Mouse (Mus musculus) limb, embryonic 14.5 days (tissue): ENCODE measurements around the gene Ddx52. TPM values are rescaled to one million over a fixed set of nuclear protein-coding genes. Genes with fewer than 3 reads are reported as not detected.

Experiments
- ATAC-seq: fragments of 200-750 bp; cut with Nextera tagmentation; 2 replicates; pipeline ENCODE4 v1.8.0; 2017; ENCODE audit warnings: low read depth, moderate number of reproducible peaks, moderate TSS enrichment; ENCODE audit not compliant: low FRiP score
- DNase-seq: peaks from one replicate; pipeline ENCODE4 v3.0.0-alpha.2; 2015; ENCODE audit warnings: low spot score
- H3K27ac ChIP-seq: fragments of 300-500 bp; sonication (generic); replicated peaks from 2 replicates; pipeline ENCODE4 v1.5.1; 2014; ENCODE audit warnings: low read depth, mild to moderate bottlenecking, low read length, moderate library complexity, mixed read lengths
- H3K27me3 ChIP-seq: fragments of 300-500 bp; sonication (generic); 2 replicates; pipeline ENCODE4 v1.6.1; 2014; ENCODE audit warnings: low read length, mixed read lengths; ENCODE audit not compliant: control insufficient read depth, insufficient read depth
- H3K36me3 ChIP-seq: fragments of 300-500 bp; sonication (generic); 2 replicates; pipeline ENCODE4 v1.6.1; 2014; ENCODE audit warnings: mild to moderate bottlenecking, low read length, moderate library complexity, mixed read lengths; ENCODE audit not compliant: control insufficient read depth, insufficient read depth
- H3K4me1 ChIP-seq: fragments of 300-500 bp; sonication (generic); 2 replicates; pipeline ENCODE4 v1.6.1; 2014; ENCODE audit warnings: antibody characterized with exemption, low read length, mixed read lengths; ENCODE audit not compliant: control insufficient read depth, insufficient read depth
- H3K4me2 ChIP-seq: fragments of 300-500 bp; sonication (generic); replicated peaks from 2 replicates; pipeline ENCODE4 v1.6.1; 2014; ENCODE audit warnings: low read depth, mild to moderate bottlenecking, low read length, moderate library complexity; ENCODE audit not compliant: severe bottlenecking
- H3K4me3 ChIP-seq: fragments of 300-500 bp; sonication (generic); replicated peaks from 2 replicates; pipeline ENCODE4 v1.5.1; 2014; ENCODE audit warnings: low read length
- H3K9ac ChIP-seq: fragments of 300-500 bp; sonication (generic); 2 replicates; pipeline ENCODE4 v1.6.1; 2014; ENCODE audit warnings: mild to moderate bottlenecking, low read depth, low read length, moderate library complexity; ENCODE audit not compliant: severe bottlenecking
- H3K9me3 ChIP-seq: fragments of 300-500 bp; sonication (generic); 2 replicates; pipeline ENCODE4 v1.6.1; 2016; ENCODE audit warnings: low read length; ENCODE audit not compliant: control insufficient read depth
- POLR2A ChIP-seq: fragments of 200-500 bp; IDR thresholded peaks from 2 replicates; pipeline ENCODE4 v1.8.0; 2012; ENCODE audit warnings: inconsistent platforms, mild to moderate bottlenecking, moderate library complexity, borderline replicate concordance; ENCODE audit not compliant: insufficient read depth, insufficient read length; ENCODE audit errors: extremely low read depth
- WGBS: fragments of 180-500 bp; shearing (Covaris S2); extraction: QIAGEN DNeasy Blood & Tissue Kit; methylation state at CpG from one replicate; pipeline ENCODE4 v1.1.7; 2014; 5-methylcytosine and 5-hydroxymethylcytosine counted together
- polyA plus RNA-seq, 2 experiments: library from polyadenylated mRNA; depleted of rRNA in 1 of 2; stranded (reverse) in 1 of 2; unstranded in 1 of 2; fragments of >200 nt; fragmentation: Nextera tagmentation in 1 of 2; extraction: Ambion mirVana in 1 of 2; gene quantifications; 2 replicates each; pipeline versions ENCODE4 v1.2.1 to v1.2.3; 2012 to 2014

Gene Ddx52
- polyA plus RNA-seq, 2 experiments = 22.8 to 34.2 TPM

- H3K9me3 ChIP-seq = no peaks in the 10 kb centered on the region
- H3K4me3 ChIP-seq = no peak overlapping the region
- DNase-seq (no peak), ATAC-seq (no peak)
- peaks cover 32% of the 10 kb centered on the region for H3K36me3 ChIP-seq
- H3K27me3 ChIP-seq = no peaks in the 10 kb centered on the region
- WGBS = 74% methylated on average over 7 of the region's 7 CpGs
- no peak overlapping the region for H3K9ac ChIP-seq
- TF ChIP-seq POLR2A = no peak
- no peaks in the 10 kb centered on the region for H3K4me1 ChIP-seq
- no peak overlapping the region for H3K4me2 ChIP-seq
- H3K27ac ChIP-seq = no peak overlapping the region
These were observed 32.9 kb downstream of the Ddx52 start for GRCm38 (mm10) chr11:83974561-83975346.

GRCm38 (mm10) chr11:83975488-83975887, 33.6 kb downstream of the Ddx52 start:
- no peak for TF ChIP-seq POLR2A
- ATAC-seq = no peak

GRCm38 (mm10) chr11:83976236-83976977, 34.5 kb downstream of the Ddx52 start:
- 82% methylated on average over 13 of the region's 13 CpGs for WGBS
- Histone ChIP-seq H3K9me3 (no peaks in the 10 kb centered on the region), H3K27me3 (no peaks in the 10 kb centered on the region), H3K4me2 (no peak overlapping the region), H3K36me3 (peaks cover 44% of the 10 kb centered on the region), H3K27ac (no peak overlapping the region), H3K4me1 (no peaks in the 10 kb centered on the region), H3K9ac (no peak overlapping the region), H3K4me3 (no peak overlapping the region)
- no peak for TF ChIP-seq POLR2A
- ATAC-seq = no peak
- DNase-seq = no peak

More at GRCm38 (mm10) chr11:83975488-83975887, 33.6 kb downstream of the Ddx52 start:
- Histone ChIP-seq H3K27ac (no peak overlapping the region), H3K36me3 (peaks cover 39% of the 10 kb centered on the region), H3K4me2 (no peak overlapping the region), H3K9me3 (no peaks in the 10 kb centered on the region), H3K4me1 (no peaks in the 10 kb centered on the region), H3K27me3 (no peaks in the 10 kb centered on the region), H3K4me3 (no peak overlapping the region), H3K9ac (no peak overlapping the region)
- DNase-seq = no peak
- WGBS = 83% methylated on average over 1 of the region's 1 CpGs

GRCm38 (mm10) chr11:83977810-83978209, 35.9 kb downstream of the Ddx52 start:
- H3K27me3 ChIP-seq = no peaks in the 10 kb centered on the region
- H3K9me3 ChIP-seq = no peaks in the 10 kb centered on the region
- DNase-seq (no peak), ATAC-seq (no peak)
- WGBS = 91% methylated on average over 2 of the region's 2 CpGs
- H3K4me1 ChIP-seq = no peaks in the 10 kb centered on the region
- H3K36me3 ChIP-seq = peaks cover 48% of the 10 kb centered on the region
- no peak overlapping the region for H3K27ac ChIP-seq
- H3K4me2 ChIP-seq = no peak overlapping the region
- H3K4me3 ChIP-seq = no peak overlapping the region
- H3K9ac ChIP-seq = no peak overlapping the region
- no peak for TF ChIP-seq POLR2A

GRCm38 (mm10) chr11:83979992-83980391, 38.1 kb downstream of the Ddx52 start:
- 83% methylated on average over 6 of the region's 6 CpGs for WGBS
- Histone ChIP-seq H3K9ac (no peak overlapping the region), H3K9me3 (no peaks in the 10 kb centered on the region), H3K4me1 (no peaks in the 10 kb centered on the region), H3K36me3 (peaks cover 53% of the 10 kb centered on the region), H3K27ac (no peak overlapping the region), H3K27me3 (no peaks in the 10 kb centered on the region), H3K4me3 (no peak overlapping the region), H3K4me2 (no peak overlapping the region)
- no peak for TF ChIP-seq POLR2A
- ATAC-seq = no peak
- DNase-seq = no peak
